Mouse (Mus musculus) neural tube, postnatal 0 days (tissue): ENCODE results near the gene Zic5. TPM values are rescaled to one million over a fixed set of nuclear protein-coding genes. Genes with fewer than 3 reads are reported as not detected.

Experiments
- polyA plus RNA-seq: library from polyadenylated mRNA; unstranded; fragments of >200 nt; fragmentation: Nextera tagmentation; extraction: Ambion mirVana; gene quantifications from 2 replicates; pipeline ENCODE4 v1.2.1, GENCODE M21; 2015

The Zic5 gene
- 4.6 TPM in 2 replicates for polyA plus RNA-seq

DNA sequence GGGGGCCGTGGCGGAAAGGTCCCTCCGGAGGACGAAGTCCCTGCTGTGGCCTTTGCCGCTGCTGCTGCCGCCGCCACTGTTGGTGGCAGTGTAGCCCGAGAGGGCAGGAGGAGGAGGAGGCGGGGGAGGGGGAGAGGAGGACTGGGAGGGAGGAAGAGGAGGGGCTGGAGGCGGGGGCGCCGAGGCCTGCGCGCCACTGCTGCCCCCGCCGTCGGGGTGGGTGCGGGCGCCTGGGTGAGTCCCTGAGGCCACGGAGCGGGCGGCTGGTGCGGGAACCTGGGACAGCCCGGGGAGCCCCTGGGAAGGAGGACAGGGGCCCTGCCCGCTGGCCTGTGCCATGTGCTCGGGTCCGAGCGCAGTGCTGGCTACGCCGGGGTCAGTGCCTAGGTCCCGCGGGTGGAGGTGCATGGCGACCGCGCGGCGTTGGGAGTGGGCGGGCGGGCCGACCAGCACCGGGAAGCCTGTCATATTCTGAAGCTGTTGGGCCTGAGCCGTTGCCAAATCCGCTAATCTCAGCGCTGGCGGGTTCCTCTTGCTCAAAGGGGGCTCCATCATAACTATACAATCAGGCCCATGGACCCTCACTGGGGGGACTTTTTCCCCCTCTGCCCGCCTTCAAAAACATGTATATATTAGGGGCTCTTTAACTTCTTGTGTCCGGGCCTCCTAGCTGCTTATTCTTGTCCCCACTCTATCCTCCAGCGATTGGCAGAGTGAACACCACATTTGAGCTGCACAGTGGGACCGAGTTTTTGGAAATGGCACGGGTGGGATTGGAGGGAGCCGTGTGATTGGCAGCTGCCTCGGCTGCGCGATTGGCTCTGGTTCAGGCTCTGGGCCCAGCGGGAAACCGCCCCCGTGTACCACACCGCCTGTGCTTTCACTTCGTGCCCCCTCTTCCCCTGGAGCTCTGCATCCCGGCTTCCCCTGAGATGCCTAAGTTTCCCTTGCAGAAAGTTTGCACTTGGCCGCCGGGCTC lies at the start of gene Zic5:
Gene Zic5 (minus strand): TSS at position 915 of the 979 bp plus-strand sequence.

GRCm38 (mm10) chr14:122490441-122491328 lies 25.2 kb upstream of the Zic5 start, which contains the start of gene Gm10837:
Gene Gm10837 (plus strand): TSS chr14:122490586.

GRCm38 (mm10) chr14:122474891-122475556 lies 9.5 kb upstream of the Zic5 start, which contains the start of gene Zic2:
Gene Zic2 (plus strand): TSS chr14:122475435.

GRCm38 (mm10) chr14:122450496-122451382 lies 14.7 kb downstream of the Zic5 start, which contains the start of gene Gm5089:
Gene Gm5089 (minus strand): TSS chr14:122451115.

Other genes with a start within 250 kb of the Zic5 start
- 0.22 and 0.25 TPM in 2 replicates for gene Gm5089, start 14.6 kb downstream of the Zic5 start, polyA plus RNA-seq
- gene Zic2, start 9.8 kb upstream of the Zic5 start, polyA plus RNA-seq = 8.2 and 11.4 TPM in 2 replicates
- gene Gm10837, start 24.9 kb upstream of the Zic5 start, polyA plus RNA-seq = 0.19 and 0.22 TPM in 2 replicates
- gene Pcca, start 68.6 kb upstream of the Zic5 start, polyA plus RNA-seq = 30.6 and 32.2 TPM in 2 replicates